Mouse (Mus musculus) embryonic fibroblast, embryonic 13.5 days (primary cell): Measurements from ENCODE around the gene Ppia. TPM values are rescaled to one million over a fixed set of nuclear protein-coding genes. Genes with fewer than 3 reads are reported as not detected.
A peak's percentile ranks its signal among the peaks of the same experiment; 100 is the strongest.
"Not testable (repeated sequence)": the region's sequence is repeated elsewhere in the genome, so short reads cannot be mapped to it uniquely, and the experiment has no call there.

Source experiments
- H3K27ac ChIP-seq: 2 replicates; pipeline ENCODE4 v1.5.1; 2012; ENCODE audit warnings: low read length, control low read depth, inconsistent platforms; ENCODE audit not compliant: insufficient read depth
- H3K4me1 ChIP-seq: 2 replicates; pipeline ENCODE4 v1.6.1; 2011; ENCODE audit warnings: low read length; ENCODE audit not compliant: control insufficient read depth, insufficient read depth
- H3K4me3 ChIP-seq: 2 replicates; pipeline ENCODE4 v1.5.1; 2011; ENCODE audit warnings: mild to moderate bottlenecking, control low read depth, low read length; ENCODE audit not compliant: insufficient read depth
- CTCF ChIP-seq: IDR thresholded peaks from 2 replicates; pipeline ENCODE4 v1.5.1; 2011; ENCODE audit warnings: mild to moderate bottlenecking, control low read depth, low read length, moderate library complexity, borderline replicate concordance; ENCODE audit not compliant: insufficient read depth
- POLR2A ChIP-seq: IDR thresholded peaks from 2 replicates; pipeline ENCODE4 v1.6.1; 2011; ENCODE audit warnings: low read depth, mild to moderate bottlenecking, control low read depth, low read length, moderate library complexity
- polyA plus RNA-seq: library from polyadenylated mRNA; stranded (reverse); fragments of >200 nt; gene quantifications from 2 replicates; pipeline ENCODE4 v1.2.4, GENCODE M21; 2011; ENCODE audit warnings: low read depth; ENCODE audit not compliant: missing spikeins, insufficient read length

Gene Ppia
- polyA plus RNA-seq, 1 experiment = 2,412 TPM

GRCm38 (mm10) chr11:6437667-6438066, 22.4 kb downstream of the Ppia start:
- H3K4me3 ChIP-seq = no peak overlapping the region
- H3K4me1 ChIP-seq = no peaks in the 10 kb centered on the region
- TF ChIP-seq CTCF (no peak), POLR2A (no peak)
- no peak overlapping the region for H3K27ac ChIP-seq

- H3K4me3 ChIP-seq = no peak overlapping the region
- H3K4me1 ChIP-seq = no peaks in the 10 kb centered on the region
- H3K27ac ChIP-seq = no peak overlapping the region
- no peak for TF ChIP-seq CTCF
- TF ChIP-seq POLR2A = no peak
These were observed 24.9 kb downstream of the Ppia start for GRCm38 (mm10) chr11:6440171-6440570.

GRCm38 (mm10) chr11:6442566-6442965, 27.3 kb downstream of the Ppia start:
- TF ChIP-seq CTCF (no peak), POLR2A (no peak)
- Histone ChIP-seq H3K27ac (no peak overlapping the region), H3K4me1 (no peaks in the 10 kb centered on the region), H3K4me3 (no peak overlapping the region)

DNA sequence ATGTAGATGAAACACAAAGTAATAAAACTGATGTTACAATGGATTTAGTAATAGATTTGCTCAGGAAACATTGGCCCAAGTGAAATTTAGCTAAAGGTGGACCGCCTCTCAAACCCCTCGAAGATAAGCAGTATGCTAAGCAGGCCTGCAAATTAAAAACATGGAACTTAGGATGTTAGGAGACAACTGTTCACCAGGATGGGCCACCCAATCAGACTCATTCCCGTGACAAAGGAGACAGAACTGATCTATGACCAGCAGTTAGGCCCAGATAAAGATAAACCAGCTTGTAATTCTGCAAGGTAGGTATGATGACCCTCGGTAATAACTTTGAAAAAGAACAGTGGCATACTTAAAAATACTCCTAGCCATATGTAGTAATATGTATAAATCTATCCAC, 27.9 kb downstream of the Ppia start:
- Histone ChIP-seq H3K4me3 (peak overlapping the region; percentile 71), H3K4me1 (no peaks in the 10 kb centered on the region), H3K27ac (peak overlapping the region; percentile 64; the same call in 1 of the 2 replicates)
- no peak for TF ChIP-seq POLR2A
- TF ChIP-seq CTCF = no peak

DNA sequence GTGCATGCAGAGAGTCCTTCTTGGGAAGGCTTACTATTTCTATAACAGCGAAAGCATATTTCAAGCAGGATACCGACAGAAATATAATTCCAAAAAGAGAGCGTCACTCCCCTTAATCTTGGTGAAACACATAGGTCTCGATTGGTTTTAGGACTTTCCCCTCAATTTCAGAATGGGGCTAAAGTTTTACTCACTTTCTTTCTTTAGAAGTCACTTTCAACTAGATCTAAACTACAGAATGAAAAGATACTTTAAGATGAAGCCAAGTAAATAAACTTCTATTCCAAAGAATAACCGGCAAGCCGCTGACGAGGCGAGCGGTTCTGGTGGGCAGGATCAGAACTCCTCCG, 28.5 kb downstream of the Ppia start:
- Histone ChIP-seq H3K4me3 (peak overlapping the region; percentile 71), H3K4me1 (no peaks in the 10 kb centered on the region)
- TF ChIP-seq CTCF (no peak), POLR2A (peak; percentile 29; the same call in 1 of the 2 replicates)

GRCm38 (mm10) chr11:6444077-6444853, 29.0 kb downstream of the Ppia start, which contains the start of gene H2afv:
TSS of gene H2afv (minus strand) at chr11:6444443.
- H3K4me3 ChIP-seq = peak within 1 kb of the TSS; percentile 71
- no peaks in the 10 kb centered on the region for H3K4me1 ChIP-seq
- TF ChIP-seq POLR2A (0 out of 2 replicates have a peak, but pooled peaks have one; percentile 9), CTCF (no peak)
- H3K27ac ChIP-seq = peak within 1 kb of the TSS; percentile 64

More for the DNA sequence above, 28.5 kb downstream of the Ppia start:
- peak overlapping the region; percentile 64 for H3K27ac ChIP-seq

DNA sequence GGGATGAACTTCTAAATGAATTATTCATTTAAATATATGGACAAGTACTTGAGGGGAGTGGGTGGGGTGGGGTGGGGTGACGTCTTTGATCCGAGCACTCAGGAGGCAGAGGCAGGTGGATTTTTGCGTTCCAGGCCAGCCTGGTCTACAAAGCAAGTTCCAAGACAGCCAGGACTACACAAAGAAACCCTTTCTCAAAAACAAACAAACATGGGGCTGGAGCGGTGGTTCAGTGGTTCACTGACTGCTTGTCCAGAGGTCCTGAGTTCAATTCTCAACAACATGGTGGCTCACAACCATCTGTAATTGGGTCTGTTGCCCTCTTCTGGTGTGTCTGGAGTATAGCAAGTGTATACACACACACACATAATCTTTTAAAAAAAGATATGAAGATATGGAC, 30.2 kb downstream of the Ppia start:
- TF ChIP-seq POLR2A (no peak), CTCF (no peak)

DNA sequence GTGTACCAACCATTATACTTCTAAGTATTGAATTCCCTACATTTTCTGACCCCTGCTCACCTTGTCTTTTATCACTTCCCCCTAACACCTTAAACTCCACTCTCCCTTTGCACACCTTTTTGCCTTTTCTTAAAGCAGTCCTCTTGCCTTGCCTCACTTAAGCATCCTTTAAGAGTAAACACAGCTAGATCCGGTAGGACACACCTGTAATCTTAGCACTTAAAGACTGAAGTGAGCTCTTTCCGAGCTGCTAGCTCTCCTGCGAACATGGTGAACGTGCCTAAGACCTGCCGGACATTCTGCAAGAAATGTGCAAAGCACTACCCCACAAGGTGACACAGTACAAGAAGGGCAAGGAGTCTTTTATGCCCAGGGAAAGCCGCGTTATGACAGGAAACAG, 30.7 kb downstream of the Ppia start:
- Histone ChIP-seq H3K4me1 (no peaks in the 10 kb centered on the region), H3K4me3 (no peak overlapping the region), H3K27ac (no peak overlapping the region)
- TF ChIP-seq POLR2A = no peak
- no peak for TF ChIP-seq CTCF

More for the DNA sequence above, 30.2 kb downstream of the Ppia start:
- no peaks in the 10 kb centered on the region for H3K4me1 ChIP-seq
- no peak overlapping the region for H3K4me3 ChIP-seq
- no peak overlapping the region for H3K27ac ChIP-seq

GRCm38 (mm10) chr11:6447493-6447892, 32.2 kb downstream of the Ppia start:
- Histone ChIP-seq H3K4me3 (no peak overlapping the region), H3K27ac (no peak overlapping the region), H3K4me1 (no peaks in the 10 kb centered on the region)
- TF ChIP-seq CTCF = no peak
- no peak for TF ChIP-seq POLR2A

- H3K4me1 ChIP-seq, H3K4me3 ChIP-seq, H3K27ac ChIP-seq: not testable (repeated sequence)
These were observed 32.9 kb downstream of the Ppia start for GRCm38 (mm10) chr11:6448155-6448554.
